Mouse (Mus musculus) Muller cell, postnatal 12 days (primary cell): Measurements from ENCODE around the gene Ppp1r26.

Experiments used
- DNase-seq: peaks from one replicate; pipeline ENCODE4 v3.0.0-alpha.2; 2015; ENCODE audit errors: inconsistent ontology term

The Ppp1r26 gene

DNA sequence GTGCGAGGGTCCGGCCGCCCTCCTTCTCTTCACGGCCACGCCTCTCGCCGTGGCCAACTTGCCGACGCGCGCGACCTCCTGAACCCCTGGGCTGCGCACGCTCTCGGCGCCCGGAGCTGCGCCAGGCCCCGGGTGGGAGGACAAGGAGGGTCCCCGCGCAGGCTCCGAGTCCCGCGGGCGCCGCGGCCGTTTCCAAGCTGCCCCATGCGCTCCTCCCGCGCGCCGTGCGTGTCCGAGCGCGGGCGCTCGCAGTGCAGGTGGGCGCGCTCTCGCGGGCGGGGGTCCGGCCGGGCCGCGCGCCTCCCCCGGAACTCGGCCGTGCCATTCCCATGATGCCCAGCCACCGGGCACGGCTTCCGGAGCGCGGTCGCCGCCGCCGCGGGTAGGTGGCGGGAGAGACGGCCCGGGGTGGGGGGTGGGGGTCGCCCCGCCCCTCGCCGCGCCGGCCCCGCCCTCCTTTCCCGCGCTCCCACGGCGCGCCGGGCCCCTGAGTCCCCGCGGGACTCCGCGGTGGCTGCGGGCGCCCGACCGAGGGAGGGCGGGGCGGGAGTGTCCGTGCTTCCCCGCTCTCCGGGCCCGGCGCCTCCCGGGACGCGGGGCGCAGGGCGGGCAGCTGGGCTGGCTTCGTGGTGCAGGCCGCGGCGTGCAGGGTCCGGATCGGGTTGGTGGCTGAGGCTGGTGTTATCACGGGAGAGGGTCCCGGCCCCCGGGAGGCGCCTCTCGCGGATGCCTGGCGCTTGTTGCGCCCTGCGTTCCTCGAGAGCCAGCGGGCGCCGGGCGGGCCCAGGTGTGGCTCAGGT is at the start of gene Ppp1r26:
Ppp1r26 (plus strand) TSS at position 286 of the 800 bp plus-strand sequence.
- DNase-seq, result peak; percentile 56

DNA sequence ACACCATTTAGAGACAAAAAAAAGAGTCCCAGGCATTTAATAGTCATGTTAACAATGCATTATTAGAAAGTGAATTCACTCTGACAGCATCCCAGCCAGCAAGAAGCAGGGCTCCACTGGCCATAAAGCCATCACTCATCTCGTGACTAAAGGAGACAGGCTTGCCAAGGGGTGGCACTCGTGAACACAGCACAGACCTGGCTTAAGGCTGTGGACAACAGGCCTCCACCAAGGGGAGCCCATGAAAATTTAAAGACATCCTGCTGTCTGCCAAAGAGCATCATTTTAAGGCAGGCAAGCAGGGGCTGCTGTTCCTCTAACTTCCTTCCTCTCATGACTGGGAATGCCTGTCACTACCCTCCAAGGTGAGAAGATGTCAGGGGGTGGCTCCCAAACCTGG is 49.7 kb upstream of the Ppp1r26 start:
- no peak for DNase-seq

DNA sequence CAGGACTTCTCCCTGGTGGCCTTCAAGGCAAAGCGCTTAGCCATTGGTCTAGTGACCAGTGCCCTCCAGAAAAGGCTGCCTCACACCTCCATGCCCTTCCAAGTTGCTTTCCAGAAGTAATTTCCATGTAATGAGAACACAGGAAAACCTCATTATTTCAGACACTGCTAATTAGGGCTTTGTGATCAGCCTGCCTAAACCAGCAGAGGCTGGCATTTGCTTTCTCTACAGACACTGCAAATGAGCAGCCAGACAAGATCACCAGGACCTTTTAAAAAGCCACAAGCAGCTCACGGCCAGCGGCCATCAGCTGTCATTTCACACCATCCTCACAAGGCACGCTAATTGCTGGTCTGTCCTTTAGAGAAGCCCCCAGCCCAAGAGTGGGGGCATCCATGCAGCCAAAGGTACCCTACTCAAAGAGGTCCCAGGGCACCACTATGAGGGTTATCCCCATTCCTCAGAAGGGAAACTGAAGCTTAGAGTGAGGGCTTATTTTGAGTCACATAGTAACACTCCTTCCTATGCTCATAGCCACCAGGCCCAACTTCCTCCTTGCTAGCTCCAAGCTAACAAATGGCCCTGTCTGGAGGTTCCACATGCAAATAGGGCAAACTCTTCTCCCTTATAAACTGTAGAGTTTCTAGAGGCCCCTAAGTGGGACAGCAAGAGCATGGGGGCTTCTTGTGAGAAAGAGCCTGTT is 49.0 kb upstream of the Ppp1r26 start:
- DNase-seq, result peak; percentile 76

DNA sequence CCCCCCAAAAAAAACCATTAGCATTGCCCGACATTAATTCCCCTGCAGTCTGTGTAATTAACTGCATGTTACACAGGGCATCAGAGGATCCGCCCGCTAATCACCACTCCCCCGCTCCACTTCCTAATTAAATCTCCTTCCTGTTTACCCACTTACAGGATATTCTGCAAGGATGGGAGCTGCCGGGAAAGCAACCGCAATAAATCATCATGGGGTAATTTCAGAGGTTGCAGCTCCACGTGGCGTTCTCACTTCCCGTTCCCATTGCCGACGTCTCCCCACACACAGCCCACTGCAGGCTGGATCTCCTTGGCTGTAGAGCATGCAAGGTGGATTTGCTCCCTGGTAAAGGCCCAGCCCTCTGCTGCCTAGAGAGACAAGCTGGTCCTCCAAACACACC is 45.0 kb upstream of the Ppp1r26 start:
- peak; percentile 46 for DNase-seq

DNA sequence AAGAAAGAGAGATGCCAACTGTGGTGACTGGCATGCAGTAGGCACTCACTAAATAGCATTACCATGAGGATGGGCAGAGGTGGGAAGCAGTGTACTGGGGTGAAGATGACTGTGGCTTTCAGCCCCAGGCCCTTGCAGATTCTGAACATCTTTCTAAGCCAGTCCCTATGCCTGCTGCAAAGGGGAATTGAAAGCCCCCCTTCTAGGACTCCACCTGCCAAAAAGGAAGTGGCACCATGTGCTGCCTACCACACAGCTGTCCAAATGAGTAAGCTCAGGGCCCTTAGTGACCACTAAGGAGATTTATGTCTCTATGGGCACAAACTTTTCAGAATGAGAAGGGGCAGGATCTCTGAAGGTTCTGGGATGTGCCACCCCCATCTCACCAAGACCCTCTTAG is 44.5 kb upstream of the Ppp1r26 start:
- no peak for DNase-seq

DNA sequence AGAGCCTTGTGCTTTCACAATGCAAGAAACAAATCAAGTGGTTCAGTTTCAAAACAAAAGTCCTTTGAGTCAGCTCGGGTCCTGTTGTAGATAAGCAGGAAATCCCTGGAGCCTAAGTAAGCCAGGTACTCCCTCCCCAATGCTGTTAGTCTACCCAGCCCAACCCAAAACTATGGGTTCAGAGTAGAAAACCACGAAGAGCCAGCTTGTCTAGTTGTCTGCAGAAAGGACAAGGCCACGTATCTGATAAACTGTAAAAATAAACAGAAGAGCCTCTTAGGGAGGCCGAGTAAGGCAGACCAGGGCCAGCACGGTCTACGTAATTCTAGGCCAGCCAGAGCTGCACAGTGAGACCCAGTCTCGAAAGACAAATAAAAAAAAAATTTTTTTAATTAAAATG is 38.8 kb upstream of the Ppp1r26 start:
- no peak for DNase-seq

DNA sequence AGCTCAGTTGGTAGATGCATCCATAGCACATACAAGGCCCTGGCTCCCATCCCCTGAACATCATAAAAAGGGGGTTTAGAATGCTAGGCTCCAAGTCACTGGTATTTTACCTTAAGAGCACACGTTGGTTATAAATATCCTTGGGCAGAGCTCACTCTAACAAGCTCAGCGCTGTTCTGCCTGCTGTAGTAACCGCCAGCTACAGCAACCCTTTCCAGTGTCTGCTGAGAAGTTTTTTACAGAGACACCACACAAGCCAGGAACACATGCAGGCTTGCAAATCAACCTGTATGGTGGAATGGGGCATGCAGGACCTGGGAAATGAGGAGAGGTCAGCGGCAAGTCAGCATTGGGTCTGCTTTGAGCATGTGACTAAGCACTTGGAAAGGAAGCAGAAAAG is 37.5 kb upstream of the Ppp1r26 start:
- DNase-seq, result no peak

DNA sequence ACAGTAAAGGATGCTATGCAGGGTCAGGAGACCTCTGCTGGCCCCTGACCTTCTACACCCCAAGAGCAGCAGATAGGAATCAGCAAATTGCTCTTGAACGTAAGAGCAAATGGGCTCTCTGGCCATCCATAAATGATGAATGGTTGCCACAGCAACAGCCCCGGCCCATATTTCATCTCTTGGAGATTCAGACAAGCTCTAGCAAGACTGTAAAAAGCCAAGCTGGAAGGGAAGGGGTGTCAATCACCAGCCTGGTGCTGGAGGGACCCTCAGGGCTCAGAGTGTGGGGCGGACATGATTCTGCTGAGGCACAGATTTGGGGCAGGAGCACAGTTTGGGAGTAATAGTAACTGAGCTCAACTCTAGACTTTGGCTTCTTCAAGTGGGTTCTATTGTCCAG is 37.0 kb upstream of the Ppp1r26 start:
- DNase-seq, result no peak

DNA sequence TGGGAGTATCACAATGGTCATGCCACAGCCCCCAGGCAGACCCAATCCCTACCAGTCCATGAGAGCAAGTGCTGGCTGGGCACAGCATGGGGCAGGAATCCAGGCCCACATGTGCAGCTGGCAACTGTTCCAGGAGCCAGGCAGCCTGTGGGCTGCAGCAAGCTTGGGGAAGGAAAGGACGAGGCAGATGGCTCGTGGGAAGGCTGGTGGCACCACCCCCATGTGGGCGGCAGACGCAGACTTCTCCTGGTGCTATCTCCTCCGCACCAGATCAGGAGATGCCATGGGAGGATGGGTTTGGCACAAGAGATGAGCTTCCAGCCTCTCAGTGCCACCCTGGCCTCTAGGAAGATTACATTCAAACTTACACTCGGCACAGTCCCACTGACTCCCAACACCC is 33.7 kb upstream of the Ppp1r26 start:
- DNase-seq, result peak; percentile 60

DNA sequence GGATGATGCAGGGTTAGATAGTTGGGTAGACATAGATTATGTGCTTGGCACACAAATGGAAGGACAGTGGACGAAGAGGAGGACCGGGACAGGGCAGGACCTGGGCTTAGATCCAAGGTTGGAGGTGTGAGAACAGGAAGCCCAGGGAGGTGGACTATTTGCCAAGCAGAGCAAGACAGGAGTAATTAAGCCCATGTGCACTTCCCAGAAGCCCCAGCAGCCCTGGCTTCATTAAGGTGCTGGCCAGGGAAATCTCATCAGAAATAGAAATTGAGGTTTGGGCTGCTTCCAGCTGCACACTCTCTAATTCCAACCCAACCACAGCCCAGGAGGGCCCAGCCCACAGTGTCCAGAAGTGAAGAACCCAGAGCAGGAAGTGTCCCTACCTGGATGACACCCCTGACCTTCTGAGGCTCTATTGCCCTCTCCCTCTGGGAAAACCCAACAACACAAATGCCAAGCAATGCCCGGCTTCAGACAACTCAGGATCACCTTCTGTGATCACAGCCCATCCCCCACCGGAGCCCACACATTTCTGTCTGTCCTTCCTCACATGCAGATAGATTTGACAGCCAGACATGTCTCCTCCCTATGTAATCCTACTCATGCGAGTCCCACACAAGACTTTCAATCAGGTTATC is 32.4 kb upstream of the Ppp1r26 start:
- DNase-seq, result peak; percentile 75

DNA sequence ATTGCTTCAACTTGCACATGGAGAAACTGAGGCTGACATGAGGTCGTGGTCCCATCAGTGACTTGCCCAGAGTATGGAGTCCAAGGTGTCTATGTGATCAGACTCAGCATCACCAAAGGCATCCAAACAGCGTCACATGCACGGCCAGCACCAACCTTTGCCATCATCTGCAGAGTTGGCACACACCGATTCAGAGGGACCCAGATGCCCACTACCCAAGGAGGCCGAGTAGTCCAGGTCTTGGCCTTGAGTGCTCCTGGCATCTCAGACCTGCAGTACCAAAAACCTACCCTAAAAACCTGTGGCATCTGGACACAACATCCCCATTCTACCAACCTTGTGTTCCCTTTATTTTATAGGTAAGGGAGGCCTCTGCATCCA is 31.9 kb upstream of the Ppp1r26 start:
- DNase-seq, result no peak

DNA sequence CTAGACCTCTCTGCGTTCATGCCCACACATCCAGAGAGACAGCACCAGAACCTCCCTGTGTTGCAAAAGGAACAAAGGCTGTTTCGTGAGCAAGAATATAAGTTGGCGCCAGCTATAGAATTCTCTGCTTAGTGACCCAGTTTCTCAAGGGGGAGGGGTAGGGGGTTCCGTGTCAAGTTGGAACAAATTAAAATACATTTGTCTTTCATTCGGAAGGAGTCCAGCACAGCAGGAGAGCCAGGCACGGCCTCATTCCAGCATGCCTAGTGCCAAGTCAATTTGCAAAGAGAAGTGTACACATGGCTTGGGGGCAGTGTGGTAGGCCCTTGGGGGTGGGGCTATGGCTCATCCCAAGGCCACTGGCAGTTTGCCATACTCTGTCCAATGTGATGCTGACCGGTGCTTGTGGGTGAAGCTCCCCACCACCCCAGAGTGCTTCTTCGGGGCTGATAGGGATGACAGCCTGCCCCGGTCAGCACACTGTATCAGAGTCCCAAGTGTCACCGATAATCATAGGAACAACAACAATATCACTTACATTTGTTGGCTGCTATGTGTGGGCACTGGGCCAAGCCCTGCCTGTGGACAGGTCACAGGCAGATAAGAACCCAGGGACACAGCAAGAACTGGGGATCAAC is 31.1 kb upstream of the Ppp1r26 start:
- peak; percentile 96 for DNase-seq

DNA sequence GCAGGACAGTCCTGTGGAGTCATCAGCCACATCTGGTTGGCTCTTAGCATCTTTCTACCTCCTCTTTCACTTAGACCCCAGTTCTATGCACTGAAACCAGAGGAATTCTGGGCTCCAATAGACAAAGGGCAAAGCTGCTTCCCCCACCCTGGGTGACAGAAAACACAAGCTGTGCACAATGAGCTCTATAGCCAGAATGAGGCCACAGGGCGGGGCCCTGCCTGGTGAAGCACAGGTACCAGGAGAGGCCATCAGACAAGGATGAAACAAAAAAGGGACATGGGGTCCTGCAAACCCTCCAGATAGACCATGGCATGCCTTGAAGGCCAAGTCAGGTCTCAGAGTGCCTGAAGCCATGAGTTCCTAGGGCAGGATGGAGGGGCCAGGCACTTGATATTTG is 30.1 kb upstream of the Ppp1r26 start:
- DNase-seq, result no peak

DNA sequence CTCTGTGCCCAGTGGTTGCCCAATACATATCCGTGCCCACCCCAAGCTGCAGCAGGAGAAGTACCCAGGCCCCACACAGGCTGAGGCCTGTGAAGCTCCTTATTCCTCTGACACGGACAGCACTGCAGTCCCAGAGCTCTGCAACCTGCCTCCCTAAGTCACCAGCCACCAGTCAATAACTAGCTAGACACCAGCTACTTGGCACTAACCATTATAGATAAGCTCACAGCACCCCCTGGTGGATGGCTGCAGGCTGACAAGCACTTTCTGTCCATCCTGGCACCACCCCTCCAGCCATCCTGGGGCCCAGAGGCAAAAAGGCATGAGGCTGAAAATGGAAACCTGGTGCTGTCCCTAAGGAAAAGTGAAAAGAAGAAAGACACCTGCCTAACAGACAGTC is 28.6 kb upstream of the Ppp1r26 start:
- DNase-seq, result peak; percentile 83

DNA sequence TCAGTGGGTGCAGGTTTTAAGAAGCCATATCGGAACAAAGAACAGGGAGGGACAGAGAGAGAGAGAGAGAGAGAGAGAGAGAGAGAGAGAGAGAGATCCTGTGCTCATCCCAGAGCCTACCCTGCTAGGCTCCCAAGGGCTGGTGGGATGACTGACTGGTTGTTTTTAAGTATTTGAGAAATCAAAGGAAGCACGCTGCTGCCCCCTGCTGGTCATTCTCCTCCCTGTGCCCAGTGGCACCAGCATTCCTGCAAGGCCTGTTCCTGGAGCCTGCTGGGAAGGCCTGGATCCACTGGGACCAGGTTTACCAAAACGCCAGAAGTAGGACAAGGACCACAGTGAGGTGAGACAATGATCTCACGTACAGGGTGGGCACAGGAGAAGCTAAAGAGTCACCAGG is 26.7 kb upstream of the Ppp1r26 start:
- DNase-seq, result peak; percentile 78

DNA sequence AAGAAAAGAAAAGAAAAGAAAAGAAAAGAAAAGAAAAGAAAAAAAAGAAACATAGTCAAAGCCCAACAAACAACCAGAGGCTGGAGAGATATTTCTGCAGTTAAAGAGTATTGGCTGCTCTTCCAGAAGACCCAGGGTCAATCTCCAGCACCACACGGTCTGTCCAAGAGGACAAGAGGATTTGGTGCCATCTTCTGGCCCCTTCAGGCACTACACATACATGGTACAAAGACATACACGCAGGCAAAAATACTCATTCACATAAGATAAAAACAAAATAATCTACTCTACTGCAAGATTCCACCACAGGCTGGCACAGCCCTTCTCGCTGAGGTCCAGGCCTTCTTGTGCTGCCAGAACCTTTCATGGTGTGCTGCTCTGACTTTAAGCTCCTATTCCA is 23.4 kb upstream of the Ppp1r26 start:
- no peak for DNase-seq

DNA sequence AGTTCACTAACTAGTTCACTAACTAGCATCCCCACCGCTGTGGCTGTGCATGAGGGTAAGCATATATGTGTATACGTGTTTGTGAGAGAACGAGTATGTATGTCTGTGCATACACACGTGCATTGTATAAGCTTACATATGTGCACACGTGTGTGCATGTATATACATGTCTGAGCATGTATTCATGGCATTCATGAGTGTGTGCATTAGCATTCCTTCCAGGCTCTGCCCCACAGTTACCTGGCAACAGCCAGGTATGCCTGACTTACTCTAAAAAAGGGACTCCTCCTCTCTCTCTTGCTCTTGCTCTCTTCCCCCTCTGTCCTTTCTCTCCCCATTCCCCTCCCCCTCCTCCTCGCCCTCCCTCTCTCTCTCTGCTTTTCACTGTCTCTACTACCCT is 19.4 kb upstream of the Ppp1r26 start:
- no peak for DNase-seq

DNA sequence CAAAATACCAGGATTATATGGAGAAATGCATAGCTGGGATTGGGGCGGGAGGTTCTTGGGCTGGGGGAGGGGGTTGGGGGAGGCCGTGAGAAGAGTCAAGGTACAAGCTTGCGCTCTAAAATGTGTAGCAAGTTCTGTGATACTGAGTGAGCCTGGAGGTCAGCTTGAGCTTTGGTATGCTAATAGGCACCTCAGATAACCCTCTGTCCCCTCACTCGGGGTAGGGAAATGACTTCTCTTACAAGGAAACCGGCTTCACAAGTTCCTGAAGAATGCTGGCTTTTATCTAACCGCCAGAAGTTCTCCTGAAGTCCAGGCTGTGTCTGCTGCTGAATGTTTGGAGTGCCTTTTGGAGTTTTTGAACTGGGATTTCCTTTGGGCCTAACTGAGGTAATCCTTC is 15.8 kb upstream of the Ppp1r26 start:
- no peak for DNase-seq

DNA sequence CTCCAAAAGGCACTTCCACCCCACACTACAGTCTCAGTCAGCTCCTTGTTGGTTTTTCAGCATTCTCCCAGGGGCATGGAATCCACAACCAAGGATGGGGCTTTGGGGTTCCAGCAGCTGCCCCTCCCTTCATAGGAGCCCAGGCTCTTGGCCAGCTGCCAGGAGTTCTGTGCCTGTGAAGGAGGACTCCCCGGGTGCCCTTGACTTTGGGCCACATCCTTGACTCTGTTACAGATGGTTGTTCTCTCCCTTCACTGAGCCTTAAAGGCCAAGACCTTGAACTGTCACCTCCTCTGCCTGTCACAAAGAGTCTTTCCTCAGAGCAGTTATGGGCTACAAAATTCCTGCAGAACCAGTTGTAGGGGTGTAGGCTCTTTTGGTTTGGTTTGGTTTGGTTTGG is 13.8 kb upstream of the Ppp1r26 start:
- no peak for DNase-seq

DNA sequence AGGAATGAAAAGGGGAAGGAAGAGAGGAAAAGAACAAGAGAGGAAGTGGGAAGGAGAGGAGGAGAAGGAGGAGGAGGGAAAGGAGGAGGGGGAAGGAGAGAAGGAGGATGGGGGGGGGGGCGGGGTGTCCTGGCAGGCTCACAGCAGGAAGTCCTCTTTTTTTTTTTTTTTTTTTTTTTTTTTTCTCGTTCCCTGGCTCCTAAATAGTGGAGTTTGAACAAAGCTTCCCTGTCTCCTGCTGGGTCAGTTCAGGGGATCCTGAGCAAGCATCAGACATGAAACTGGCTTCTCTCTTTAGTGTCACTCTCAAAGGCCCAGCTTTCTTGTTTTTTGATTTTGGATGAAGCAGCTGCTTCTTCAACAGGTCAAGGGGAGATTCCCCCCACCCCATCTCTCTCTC is 13.1 kb upstream of the Ppp1r26 start:
- DNase-seq, result no peak

DNA sequence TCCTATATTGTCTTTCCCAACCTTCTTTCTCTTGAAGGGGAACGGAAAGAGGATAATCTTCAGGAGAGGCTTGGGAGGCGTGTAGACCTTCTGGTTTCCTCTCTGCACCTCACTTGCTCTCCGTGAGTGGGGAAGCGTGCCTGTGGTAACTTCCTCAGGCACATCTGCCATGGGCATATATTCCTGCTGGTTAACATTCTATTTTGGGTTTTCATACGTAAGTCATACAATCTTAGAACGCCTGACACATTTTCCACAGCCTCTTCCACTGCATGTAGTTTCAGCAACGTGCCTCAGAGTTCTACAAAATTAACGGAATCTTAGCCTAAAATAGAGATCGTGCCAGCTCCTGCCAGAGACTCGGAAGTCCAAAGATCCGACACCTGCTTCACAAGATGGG is 11.2 kb upstream of the Ppp1r26 start:
- no peak for DNase-seq

DNA sequence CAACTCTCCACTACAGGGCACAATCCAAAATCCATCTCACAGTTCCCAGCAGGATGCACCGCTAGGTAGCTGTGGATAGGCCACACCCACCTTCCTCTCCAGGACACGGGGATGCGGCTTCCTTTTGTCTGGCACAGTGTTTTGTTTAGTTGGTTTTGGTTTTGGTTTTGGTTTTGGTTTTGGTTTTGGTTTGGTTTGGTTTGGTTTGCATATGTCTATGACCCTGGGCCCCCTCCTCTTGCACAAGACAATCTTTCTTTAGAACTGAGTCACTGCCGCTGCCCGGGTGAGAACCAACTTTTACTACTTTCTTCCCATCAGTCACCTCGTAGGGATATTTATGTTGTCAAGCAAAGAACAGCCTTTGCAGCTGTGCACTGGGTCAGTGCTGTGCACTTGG is 5.8 kb upstream of the Ppp1r26 start:
- DNase-seq, result no peak

DNA sequence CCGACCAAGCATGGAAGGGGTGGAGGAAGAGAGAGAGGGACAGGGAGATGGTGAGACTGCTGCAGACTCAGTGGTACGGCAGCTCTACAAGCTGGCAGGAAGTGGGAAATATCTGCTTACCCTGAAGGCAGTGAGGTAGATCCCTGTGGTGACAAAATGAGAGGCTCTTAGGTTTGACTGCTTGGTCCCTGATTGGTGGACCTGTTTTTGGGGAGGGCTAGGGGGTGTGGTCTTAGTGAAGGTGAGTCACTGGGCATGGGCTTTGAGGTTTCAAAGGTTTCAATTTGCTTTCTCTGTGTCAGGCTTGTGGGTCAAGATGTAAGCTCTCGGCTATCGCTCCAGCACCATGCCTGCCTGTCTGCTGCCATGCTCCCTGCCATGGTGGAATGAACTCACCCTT is 1.5 kb upstream of the Ppp1r26 start:
- DNase-seq, result no peak
